Mouse (Mus musculus): Measurements from ENCODE around the gene Mycbp2. TPM values are rescaled to one million over a fixed set of nuclear protein-coding genes. Genes with fewer than 3 reads are reported as not detected.

The Mycbp2 gene
- polyA plus RNA-seq, 1 experiment from 2014 or later: 16.5 TPM

- H3K27ac ChIP-seq: no peak overlapping the region
- no peaks in the 10 kb centered on the region for H3K9me3 ChIP-seq
- no peaks in the 10 kb centered on the region for H3K4me1 ChIP-seq
- 92% methylated on average over 2 of the region's 2 CpGs for WGBS
- no peak overlapping the region for H3K4me3 ChIP-seq
- H3K27me3 ChIP-seq: no peaks in the 10 kb centered on the region
- H3K4me2 ChIP-seq: no peak overlapping the region
- no peak overlapping the region for H3K9ac ChIP-seq
- peaks cover under 1% of the 10 kb centered on the region; the same call in 1 of the 2 replicates for H3K36me3 ChIP-seq
- no peak for ATAC-seq (ENCODE audit: borderline replicate concordance, extremely low read depth, low FRiP score, low TSS enrichment)
These were observed 92.3 kb downstream of the Mycbp2 start for GRCm38 (mm10) chr14:103254311-103254710.

- Histone ChIP-seq H3K36me3 (peaks cover 8% of the 10 kb centered on the region), H3K4me1 (no peaks in the 10 kb centered on the region), H3K27ac (no peak overlapping the region), H3K27me3 (no peaks in the 10 kb centered on the region), H3K4me2 (no peak overlapping the region), H3K4me3 (no peak overlapping the region), H3K9me3 (no peaks in the 10 kb centered on the region), H3K9ac (no peak overlapping the region)
- ATAC-seq (ENCODE audit: borderline replicate concordance, extremely low read depth, low FRiP score, low TSS enrichment): no peak
- 94% methylated on average over 6 of the region's 6 CpGs for WGBS
These were observed 104.6 kb downstream of the Mycbp2 start for GRCm38 (mm10) chr14:103242020-103242419.

GRCm38 (mm10) chr14:103234770-103235169 lies 111.8 kb downstream of the Mycbp2 start:
- Histone ChIP-seq H3K9me3 (no peaks in the 10 kb centered on the region), H3K27ac (no peak overlapping the region), H3K27me3 (no peaks in the 10 kb centered on the region), H3K4me3 (no peak overlapping the region), H3K4me2 (no peak overlapping the region), H3K36me3 (peaks cover 3% of the 10 kb centered on the region; the same call in 1 of the 2 replicates), H3K9ac (no peak overlapping the region), H3K4me1 (no peaks in the 10 kb centered on the region)
- 90% methylated on average over 6 of the region's 6 CpGs for WGBS
- ATAC-seq (ENCODE audit: borderline replicate concordance, extremely low read depth, low FRiP score, low TSS enrichment): no peak

GRCm38 (mm10) chr14:103233640-103234593 lies 112.7 kb downstream of the Mycbp2 start:
- no peaks in the 10 kb centered on the region for H3K9me3 ChIP-seq
- peaks cover 3% of the 10 kb centered on the region; the same call in 1 of the 2 replicates for H3K36me3 ChIP-seq
- no peak for ATAC-seq (ENCODE audit: borderline replicate concordance, extremely low read depth, low FRiP score, low TSS enrichment)
- 60% methylated on average over 12 of the region's 12 CpGs for WGBS
- no peak overlapping the region for H3K27ac ChIP-seq
- H3K27me3 ChIP-seq: no peaks in the 10 kb centered on the region
- H3K4me1 ChIP-seq: no peaks in the 10 kb centered on the region
- H3K4me3 ChIP-seq: no peak overlapping the region
- H3K9ac ChIP-seq: no peak overlapping the region
- H3K4me2 ChIP-seq: no peak overlapping the region

- no peak overlapping the region for H3K27ac ChIP-seq
- H3K27me3 ChIP-seq: no peaks in the 10 kb centered on the region
- H3K4me3 ChIP-seq: no peak overlapping the region
- no peak overlapping the region for H3K9ac ChIP-seq
- no peak overlapping the region for H3K4me2 ChIP-seq
- no peaks in the 10 kb centered on the region for H3K4me1 ChIP-seq
- H3K36me3 ChIP-seq: peaks cover 22% of the 10 kb centered on the region
- no peaks in the 10 kb centered on the region for H3K9me3 ChIP-seq
- 82% methylated on average over 2 of the region's 2 CpGs for WGBS
- ATAC-seq (ENCODE audit: borderline replicate concordance, extremely low read depth, low FRiP score, low TSS enrichment): no peak
These were observed 124.3 kb downstream of the Mycbp2 start for GRCm38 (mm10) chr14:103222356-103222755.

GRCm38 (mm10) chr14:103221751-103222150 lies 124.9 kb downstream of the Mycbp2 start:
- ATAC-seq (ENCODE audit: borderline replicate concordance, extremely low read depth, low FRiP score, low TSS enrichment): no peak
- 78% methylated on average over 3 of the region's 3 CpGs for WGBS

GRCm38 (mm10) chr14:103216331-103216730 lies 130.3 kb downstream of the Mycbp2 start:
- Histone ChIP-seq H3K27ac (no peak overlapping the region), H3K4me3 (no peak overlapping the region), H3K9me3 (no peaks in the 10 kb centered on the region), H3K36me3 (peaks cover 19% of the 10 kb centered on the region), H3K9ac (no peak overlapping the region), H3K4me1 (no peaks in the 10 kb centered on the region), H3K4me2 (no peak overlapping the region), H3K27me3 (no peaks in the 10 kb centered on the region)
- 73% methylated on average over 3 of the region's 3 CpGs for WGBS
- ATAC-seq (ENCODE audit: borderline replicate concordance, extremely low read depth, low FRiP score, low TSS enrichment): no peak

More at GRCm38 (mm10) chr14:103221751-103222150, 124.9 kb downstream of the Mycbp2 start:
- no peaks in the 10 kb centered on the region for H3K9me3 ChIP-seq
- no peaks in the 10 kb centered on the region for H3K4me1 ChIP-seq
- H3K36me3 ChIP-seq: peaks cover 22% of the 10 kb centered on the region
- H3K4me2 ChIP-seq: no peak overlapping the region
- H3K9ac ChIP-seq: no peak overlapping the region
- H3K27me3 ChIP-seq: no peaks in the 10 kb centered on the region
- H3K4me3 ChIP-seq: no peak overlapping the region
- H3K27ac ChIP-seq: no peak overlapping the region

- no peak for ATAC-seq (ENCODE audit: borderline replicate concordance, extremely low read depth, low FRiP score, low TSS enrichment)
- Histone ChIP-seq H3K4me2 (no peak overlapping the region), H3K4me3 (no peak overlapping the region), H3K4me1 (no peaks in the 10 kb centered on the region), H3K9ac (no peak overlapping the region), H3K27me3 (no peaks in the 10 kb centered on the region), H3K9me3 (no peaks in the 10 kb centered on the region), H3K36me3 (peaks cover 12% of the 10 kb centered on the region), H3K27ac (no peak overlapping the region)
- WGBS: 69% methylated on average over 3 of the region's 3 CpGs
These were observed 160.0 kb downstream of the Mycbp2 start for GRCm38 (mm10) chr14:103186658-103187057.

- H3K9ac ChIP-seq: no peak overlapping the region
- H3K4me2 ChIP-seq: no peak overlapping the region
- H3K9me3 ChIP-seq: no peaks in the 10 kb centered on the region
- H3K4me1 ChIP-seq: no peaks in the 10 kb centered on the region
- H3K36me3 ChIP-seq: peaks cover 12% of the 10 kb centered on the region
- no peak for ATAC-seq (ENCODE audit: borderline replicate concordance, extremely low read depth, low FRiP score, low TSS enrichment)
- H3K27ac ChIP-seq: no peak overlapping the region
- no peak overlapping the region for H3K4me3 ChIP-seq
- no peaks in the 10 kb centered on the region for H3K27me3 ChIP-seq
- 84% methylated on average over 4 of the region's 4 CpGs for WGBS
These were observed 160.5 kb downstream of the Mycbp2 start for GRCm38 (mm10) chr14:103186076-103186475.

- no peak overlapping the region for H3K4me2 ChIP-seq
- no peaks in the 10 kb centered on the region for H3K27me3 ChIP-seq
- H3K4me1 ChIP-seq: no peaks in the 10 kb centered on the region
- 85% methylated on average over 2 of the region's 2 CpGs for WGBS
- no peak overlapping the region for H3K9ac ChIP-seq
- no peak overlapping the region for H3K4me3 ChIP-seq
- no peaks in the 10 kb centered on the region for H3K9me3 ChIP-seq
- ATAC-seq (ENCODE audit: borderline replicate concordance, extremely low read depth, low FRiP score, low TSS enrichment): no peak
- H3K36me3 ChIP-seq: peaks cover 5% of the 10 kb centered on the region
- no peak overlapping the region for H3K27ac ChIP-seq
These were observed 166.5 kb downstream of the Mycbp2 start for GRCm38 (mm10) chr14:103180096-103180495.

- no peak for ATAC-seq (ENCODE audit: borderline replicate concordance, extremely low read depth, low FRiP score, low TSS enrichment)
- Histone ChIP-seq H3K27ac (no peak overlapping the region), H3K9me3 (no peaks in the 10 kb centered on the region), H3K4me2 (no peak overlapping the region), H3K4me1 (no peaks in the 10 kb centered on the region), H3K4me3 (no peak overlapping the region), H3K36me3 (peaks cover 3% of the 10 kb centered on the region; the same call in 1 of the 2 replicates), H3K27me3 (no peaks in the 10 kb centered on the region), H3K9ac (no peak overlapping the region)
- 53% methylated on average over 5 of the region's 5 CpGs for WGBS
These were observed 183.7 kb downstream of the Mycbp2 start for GRCm38 (mm10) chr14:103162923-103163322.

GRCm38 (mm10) chr14:103155685-103156084 lies 190.9 kb downstream of the Mycbp2 start:
- H3K4me2 ChIP-seq: no peak overlapping the region
- ATAC-seq (ENCODE audit: borderline replicate concordance, extremely low read depth, low FRiP score, low TSS enrichment): no peak
- no peaks in the 10 kb centered on the region for H3K9me3 ChIP-seq
- H3K4me3 ChIP-seq: no peak overlapping the region
- no peaks in the 10 kb centered on the region for H3K27me3 ChIP-seq
- H3K36me3 ChIP-seq: peaks cover 22% of the 10 kb centered on the region
- H3K27ac ChIP-seq: no peak overlapping the region
- H3K9ac ChIP-seq: no peak overlapping the region
- H3K4me1 ChIP-seq: no peaks in the 10 kb centered on the region
- 84% methylated on average over 7 of the region's 7 CpGs for WGBS

Data from lung, embryonic 15.5 days (tissue).